Mouse (Mus musculus): Measurements from ENCODE around the gene Nr1d1. TPM values are rescaled to one million over a fixed set of nuclear protein-coding genes. Genes with fewer than 3 reads are reported as not detected.

Nr1d1 gene
- total RNA-seq, 2 experiments from 2014 or later, result 91.9 to 153 TPM

- TF ChIP-seq CTCF (IDR thresholded peaks at IDR 0.05), result peak; percentile 9; the same call in 1 of the 2 replicates
- H3K27ac ChIP-seq, result peak overlapping the region; percentile 99
- intact Hi-C loops (cut with DNase I), result loop anchor here (5.0 kb wide), 1 partner anchor 41 kb away; the partner anchor contains the start of gene Rapgefl1
- peak in 1 of 2 experiments; percentile 53 for DNase-seq (ENCODE audit: extremely low spot score in 1 of 2, low spot score in 2 of 2)
- H3K4me3 ChIP-seq, result peak overlapping the region; percentile 79
Observed at GRCm38 (mm10) chr11:98795714-98796514, 20.8 kb upstream of the Nr1d1 start.

GRCm38 (mm10) chr11:98795015-98795713 is 20.0 kb upstream of the Nr1d1 start, which contains the start of gene Msl1:
Msl1 (plus strand) TSS chr11:98795516.
- Histone ChIP-seq H3K27ac (peak within 1 kb of the TSS; percentile 99), H3K4me3 (peak within 1 kb of the TSS; percentile 79)
- DNase-seq (ENCODE audit: extremely low spot score in 1 of 2, low spot score in 2 of 2), result peak; percentile 90
- no peak; the same call in 1 of the 2 replicates for TF ChIP-seq CTCF (IDR thresholded peaks at IDR 0.05)
- intact Hi-C loops (cut with DNase I), result loop anchor here (5.0 kb wide), 1 partner anchor 42 kb away; the partner anchor contains the start of gene Rapgefl1

GRCm38 (mm10) chr11:98794469-98795014 is 19.4 kb upstream of the Nr1d1 start:
- DNase-seq (ENCODE audit: extremely low spot score in 1 of 2, low spot score in 2 of 2), result peak in 1 of 2 experiments; percentile 76
- peak; percentile 49 for TF ChIP-seq CTCF (IDR thresholded peaks at IDR 0.05)
- intact Hi-C loops (cut with DNase I), result loop anchor here (5.0 kb wide), 1 partner anchor 43 kb away; the partner anchor contains the start of gene Rapgefl1

GRCm38 (mm10) chr11:98792081-98792480 is 16.9 kb upstream of the Nr1d1 start:
- TF ChIP-seq CTCF (IDR thresholded peaks at IDR 0.05), result no peak
- no peak for DNase-seq (ENCODE audit: extremely low spot score in 1 of 2, low spot score in 2 of 2)
- intact Hi-C loops (cut with DNase I), result no loop called here
- Histone ChIP-seq H3K4me3 (no peak overlapping the region), H3K27ac (no peak overlapping the region)

More at GRCm38 (mm10) chr11:98794469-98795014, 19.4 kb upstream of the Nr1d1 start:
- Histone ChIP-seq H3K4me3 (peak overlapping the region; percentile 79), H3K27ac (peak overlapping the region; percentile 99)

GRCm38 (mm10) chr11:98791448-98791847 is 16.3 kb upstream of the Nr1d1 start:
- no peak for DNase-seq (ENCODE audit: extremely low spot score in 1 of 2, low spot score in 2 of 2)
- Histone ChIP-seq H3K27ac (no peak overlapping the region), H3K4me3 (no peak overlapping the region)
- no peak for TF ChIP-seq CTCF (IDR thresholded peaks at IDR 0.05)
- intact Hi-C loops (cut with DNase I), result no loop called here

GRCm38 (mm10) chr11:98790631-98791205 is 15.6 kb upstream of the Nr1d1 start:
- TF ChIP-seq CTCF (IDR thresholded peaks at IDR 0.05), result no peak
- Histone ChIP-seq H3K27ac (no peak overlapping the region), H3K4me3 (no peak overlapping the region)
- intact Hi-C loops (cut with DNase I), result no loop called here
- no peak for DNase-seq (ENCODE audit: extremely low spot score in 1 of 2, low spot score in 2 of 2)

- TF ChIP-seq CTCF (IDR thresholded peaks at IDR 0.05), result no peak
- no peak for DNase-seq (ENCODE audit: extremely low spot score in 1 of 2, low spot score in 2 of 2)
- H3K4me3 ChIP-seq, result no peak overlapping the region; the same call in 1 of the 2 replicates
- intact Hi-C loops (cut with DNase I), result loop anchor here (5.0 kb wide), 1 partner anchor 117 kb away; the partner anchor contains the start of gene Cdc6
- no peak overlapping the region for H3K27ac ChIP-seq
Observed at GRCm38 (mm10) chr11:98789824-98790223, 14.7 kb upstream of the Nr1d1 start.

GRCm38 (mm10) chr11:98789219-98789807 is 14.2 kb upstream of the Nr1d1 start:
- H3K4me3 ChIP-seq, result peak overlapping the region; percentile 43
- intact Hi-C loops (cut with DNase I), result loop anchor here (5.0 kb wide), 1 partner anchor 118 kb away; the partner anchor contains the start of gene Cdc6
- peak in 1 of 2 experiments; percentile 20 for DNase-seq (ENCODE audit: extremely low spot score in 1 of 2, low spot score in 2 of 2)
- H3K27ac ChIP-seq, result no peak overlapping the region
- no peak for TF ChIP-seq CTCF (IDR thresholded peaks at IDR 0.05)

GRCm38 (mm10) chr11:98788550-98789218 is 13.6 kb upstream of the Nr1d1 start:
- intact Hi-C loops (cut with DNase I), result loop anchor here (5.0 kb wide), 1 partner anchor 119 kb away; the partner anchor contains the start of gene Cdc6
- H3K4me3 ChIP-seq, result peak overlapping the region; percentile 43; the same call in 1 of the 2 replicates
- peak overlapping the region; percentile 63 for H3K27ac ChIP-seq
- TF ChIP-seq CTCF (IDR thresholded peaks at IDR 0.05), result peak; percentile 62
- DNase-seq (ENCODE audit: extremely low spot score in 1 of 2, low spot score in 2 of 2), result peak; percentile 80 to 83

GRCm38 (mm10) chr11:98788139-98788538 is 13.0 kb upstream of the Nr1d1 start:
- peak overlapping the region; percentile 63 for H3K27ac ChIP-seq
- TF ChIP-seq CTCF (IDR thresholded peaks at IDR 0.05), result no peak
- no peak overlapping the region for H3K4me3 ChIP-seq
- intact Hi-C loops (cut with DNase I), result loop anchor here (5.0 kb wide), 1 partner anchor 119 kb away; the partner anchor contains the start of gene Cdc6
- no peak for DNase-seq (ENCODE audit: extremely low spot score in 1 of 2, low spot score in 2 of 2)

Measured in left cerebral cortex, adult 2 months (tissue).